Mouse (Mus musculus) stomach, embryonic 15.5 days (tissue): ENCODE measurements around the gene Sult6b2. TPM values are rescaled to one million over a fixed set of nuclear protein-coding genes. Genes with fewer than 3 reads are reported as not detected.

Source experiments
- ATAC-seq: fragments of 200-750 bp; cut with Nextera tagmentation; 2 replicates; pipeline ENCODE4 v1.8.0; 2017; ENCODE audit warnings: low read depth, moderate number of reproducible peaks, moderate TSS enrichment; ENCODE audit not compliant: insufficient read depth, low FRiP score
- H3K27ac ChIP-seq: fragments of 300-500 bp; sonication (generic); 2 replicates; pipeline ENCODE4 v1.5.1; 2015; ENCODE audit warnings: mild to moderate bottlenecking, inconsistent platforms
- H3K27me3 ChIP-seq: fragments of 300-500 bp; sonication (generic); replicated peaks from 2 replicates; pipeline ENCODE4 v1.6.1; 2015; ENCODE audit warnings: inconsistent platforms
- H3K36me3 ChIP-seq: fragments of 300-500 bp; sonication (generic); 2 replicates; pipeline ENCODE4 v1.6.1; 2015; ENCODE audit warnings: inconsistent platforms
- H3K4me1 ChIP-seq: fragments of 300-500 bp; sonication (generic); 2 replicates; pipeline ENCODE4 v1.6.1; 2015; ENCODE audit warnings: inconsistent platforms
- H3K4me2 ChIP-seq: fragments of 300-500 bp; sonication (generic); 2 replicates; pipeline ENCODE4 v1.6.1; 2015; ENCODE audit warnings: mild to moderate bottlenecking, inconsistent platforms
- H3K4me3 ChIP-seq: fragments of 300-500 bp; sonication (generic); replicated peaks from 2 replicates; pipeline ENCODE4 v1.5.1; 2015; ENCODE audit warnings: inconsistent platforms
- H3K9ac ChIP-seq: fragments of 300-500 bp; sonication (generic); 2 replicates; pipeline ENCODE4 v1.6.1; 2015; ENCODE audit warnings: inconsistent platforms
- H3K9me3 ChIP-seq: fragments of 300-500 bp; sonication (generic); 2 replicates; pipeline ENCODE4 v1.6.1; 2016; ENCODE audit warnings: inconsistent platforms
- WGBS: fragments of 180-500 bp; shearing (Covaris S2); methylation state at CpG from one replicate; pipeline ENCODE4 v1.1.7; 2015; 5-methylcytosine and 5-hydroxymethylcytosine counted together
- polyA plus RNA-seq: library from polyadenylated mRNA; unstranded; fragments of >200 nt; fragmentation: Nextera tagmentation; extraction: Ambion mirVana; gene quantifications from 2 replicates; pipeline ENCODE4 v1.2.1, GENCODE M21; 2015

Gene Sult6b2
- polyA plus RNA-seq, 1 experiment from 2014 or later: 0.54 TPM

GRCm38 (mm10) chr6:142767305-142767704 lies 37.0 kb downstream of the Sult6b2 start:
- Histone ChIP-seq H3K4me1 (no peaks in the 10 kb centered on the region), H3K4me2 (no peak overlapping the region), H3K27me3 (no peaks in the 10 kb centered on the region), H3K9ac (no peak overlapping the region), H3K27ac (no peak overlapping the region), H3K36me3 (peaks cover 48% of the 10 kb centered on the region), H3K4me3 (no peak overlapping the region), H3K9me3 (no peaks in the 10 kb centered on the region)
- 83% methylated on average over 9 of the region's 9 CpGs for WGBS
- no peak for ATAC-seq

GRCm38 (mm10) chr6:142764933-142765332 lies 39.4 kb downstream of the Sult6b2 start:
- ATAC-seq: no peak
- Histone ChIP-seq H3K9me3 (no peaks in the 10 kb centered on the region), H3K4me2 (no peak overlapping the region), H3K27me3 (no peaks in the 10 kb centered on the region), H3K4me3 (no peak overlapping the region), H3K27ac (no peak overlapping the region), H3K36me3 (peaks cover 31% of the 10 kb centered on the region), H3K9ac (no peak overlapping the region), H3K4me1 (no peaks in the 10 kb centered on the region)
- 69% methylated on average over 2 of the region's 2 CpGs for WGBS

GRCm38 (mm10) chr6:142759633-142760032 lies 44.7 kb downstream of the Sult6b2 start:
- Histone ChIP-seq H3K4me1 (peaks cover 5% of the 10 kb centered on the region), H3K4me3 (no peak overlapping the region), H3K9me3 (no peaks in the 10 kb centered on the region), H3K4me2 (no peak overlapping the region), H3K9ac (no peak overlapping the region), H3K27ac (no peak overlapping the region), H3K27me3 (no peaks in the 10 kb centered on the region), H3K36me3 (no peaks in the 10 kb centered on the region)
- ATAC-seq: no peak
- 94% methylated on average over 2 of the region's 2 CpGs for WGBS

GRCm38 (mm10) chr6:142758562-142758961 lies 45.7 kb downstream of the Sult6b2 start:
- Histone ChIP-seq H3K9me3 (no peaks in the 10 kb centered on the region), H3K4me1 (peaks cover 5% of the 10 kb centered on the region), H3K9ac (no peak overlapping the region), H3K36me3 (no peaks in the 10 kb centered on the region), H3K4me2 (peak overlapping the region; percentile 64; the same call in 1 of the 2 replicates), H3K4me3 (peak overlapping the region; percentile 78; the same call in 1 of the 2 replicates), H3K27ac (no peak overlapping the region), H3K27me3 (no peaks in the 10 kb centered on the region)
- 95% methylated on average over 6 of the region's 6 CpGs for WGBS
- no peak for ATAC-seq

- Histone ChIP-seq H3K4me1 (peaks cover 5% of the 10 kb centered on the region), H3K4me2 (peak overlapping the region; percentile 64), H3K36me3 (no peaks in the 10 kb centered on the region), H3K4me3 (peak overlapping the region; percentile 78), H3K27me3 (no peaks in the 10 kb centered on the region), H3K9me3 (no peaks in the 10 kb centered on the region), H3K9ac (no peak overlapping the region), H3K27ac (no peak overlapping the region; the same call in 1 of the 2 replicates)
- 89% methylated on average over 6 of the region's 6 CpGs for WGBS
- ATAC-seq: no peak
Measured at GRCm38 (mm10) chr6:142757976-142758375, 46.3 kb downstream of the Sult6b2 start.

- Histone ChIP-seq H3K9me3 (no peaks in the 10 kb centered on the region), H3K4me1 (peaks cover 5% of the 10 kb centered on the region), H3K27ac (peak overlapping the region; percentile 84), H3K27me3 (no peaks in the 10 kb centered on the region), H3K4me3 (peak overlapping the region; percentile 78), H3K4me2 (peak overlapping the region; percentile 64), H3K36me3 (no peaks in the 10 kb centered on the region), H3K9ac (peak overlapping the region; percentile 81; the same call in 1 of the 2 replicates)
- WGBS: 28% methylated on average over 10 of the region's 10 CpGs
- peak; percentile 44; the same call in 1 of the 2 replicates for ATAC-seq
Measured at GRCm38 (mm10) chr6:142757334-142757965, 46.9 kb downstream of the Sult6b2 start.

GRCm38 (mm10) chr6:142756507-142757333 lies 47.6 kb downstream of the Sult6b2 start, which contains the start of gene Cmas:
TSS of gene Cmas (plus strand) at chr6:142756686.
- 1% methylated on average over 66 of the region's 68 CpGs for WGBS
- H3K9me3 ChIP-seq: no peaks in the 10 kb centered on the region
- peak within 1 kb of the TSS; percentile 64 for H3K4me2 ChIP-seq
- peak within 1 kb of the TSS; percentile 78 for H3K4me3 ChIP-seq
- H3K36me3 ChIP-seq: no peaks in the 10 kb centered on the region
- peak within 1 kb of the TSS; percentile 84 for H3K27ac ChIP-seq
- H3K4me1 ChIP-seq: peaks cover 5% of the 10 kb centered on the region
- ATAC-seq: peak; percentile 96
- H3K27me3 ChIP-seq: no peaks in the 10 kb centered on the region
- peak within 1 kb of the TSS; percentile 81 for H3K9ac ChIP-seq

- H3K27me3 ChIP-seq: no peaks in the 10 kb centered on the region
- no peaks in the 10 kb centered on the region for H3K4me1 ChIP-seq
- no peak overlapping the region for H3K4me3 ChIP-seq
- H3K9ac ChIP-seq: no peak overlapping the region
- no peak for ATAC-seq
- H3K4me2 ChIP-seq: no peak overlapping the region
- H3K36me3 ChIP-seq: no peaks in the 10 kb centered on the region
- H3K27ac ChIP-seq: no peak overlapping the region
- no peaks in the 10 kb centered on the region for H3K9me3 ChIP-seq
- 40% methylated on average over 14 of the region's 14 CpGs for WGBS
Measured at GRCm38 (mm10) chr6:142752331-142753246, 51.7 kb downstream of the Sult6b2 start.

- no peak overlapping the region for H3K27ac ChIP-seq
- no peaks in the 10 kb centered on the region for H3K36me3 ChIP-seq
- no peaks in the 10 kb centered on the region for H3K4me1 ChIP-seq
- no peaks in the 10 kb centered on the region for H3K27me3 ChIP-seq
- H3K4me2 ChIP-seq: no peak overlapping the region
- H3K4me3 ChIP-seq: no peak overlapping the region
- no peaks in the 10 kb centered on the region for H3K9me3 ChIP-seq
- 56% methylated on average over 9 of the region's 9 CpGs for WGBS
- ATAC-seq: no peak
- H3K9ac ChIP-seq: no peak overlapping the region
Measured at GRCm38 (mm10) chr6:142751365-142751764, 52.9 kb downstream of the Sult6b2 start.

- Histone ChIP-seq H3K27ac (no peak overlapping the region), H3K9ac (no peak overlapping the region), H3K9me3 (no peaks in the 10 kb centered on the region), H3K27me3 (no peaks in the 10 kb centered on the region), H3K4me3 (no peak overlapping the region), H3K4me1 (no peaks in the 10 kb centered on the region), H3K36me3 (no peaks in the 10 kb centered on the region), H3K4me2 (no peak overlapping the region)
- WGBS: 41% methylated on average over 8 of the region's 8 CpGs
- no peak for ATAC-seq
Measured at GRCm38 (mm10) chr6:142748057-142748708, 56.1 kb downstream of the Sult6b2 start.

GRCm38 (mm10) chr6:142747165-142747564 lies 57.1 kb downstream of the Sult6b2 start:
- Histone ChIP-seq H3K9ac (no peak overlapping the region), H3K4me2 (peak overlapping the region; percentile 36; the same call in 1 of the 2 replicates), H3K9me3 (no peaks in the 10 kb centered on the region), H3K4me3 (no peak overlapping the region), H3K36me3 (no peaks in the 10 kb centered on the region), H3K27ac (peak overlapping the region; percentile 90), H3K4me1 (no peaks in the 10 kb centered on the region), H3K27me3 (no peaks in the 10 kb centered on the region)
- 34% methylated on average over 2 of the region's 2 CpGs for WGBS
- no peak for ATAC-seq
